Mouse (Mus musculus) hindbrain, postnatal 0 days (tissue): ENCODE measurements around the gene Tas2r119. TPM values are rescaled to one million over a fixed set of nuclear protein-coding genes. Genes with fewer than 3 reads are reported as not detected.
"Not testable (repeated sequence)": the region's sequence is repeated elsewhere in the genome, so short reads cannot be mapped to it uniquely, and the experiment has no call there.

Experiments used
- ATAC-seq: fragments of 200-750 bp; cut with Nextera tagmentation; 2 replicates; pipeline ENCODE4 v1.8.0; 2017; ENCODE audit warnings: mild to moderate bottlenecking, moderate TSS enrichment, moderate library complexity
- DNase-seq: peaks from one replicate; pipeline ENCODE4 v3.0.0-alpha.2; 2015; ENCODE audit warnings: low spot score
- H3K27ac ChIP-seq: fragments of 300-500 bp; sonication (generic); 2 replicates; pipeline ENCODE4 v1.5.1; 2014; ENCODE audit warnings: mild to moderate bottlenecking
- H3K27me3 ChIP-seq: fragments of 300-500 bp; sonication (generic); 2 replicates; pipeline ENCODE4 v1.6.1; 2014; ENCODE audit warnings: low read length, mixed read lengths; ENCODE audit not compliant: insufficient read depth
- H3K36me3 ChIP-seq: fragments of 300-500 bp; sonication (generic); 2 replicates; pipeline ENCODE4 v1.6.1; 2014; ENCODE audit warnings: low read length, mixed read lengths; ENCODE audit not compliant: insufficient read depth
- H3K4me1 ChIP-seq: fragments of 300-500 bp; sonication (generic); 2 replicates; pipeline ENCODE4 v1.6.1; 2014; ENCODE audit warnings: antibody characterized with exemption, low read length, mixed read lengths; ENCODE audit not compliant: insufficient read depth
- H3K4me2 ChIP-seq: fragments of 300-500 bp; sonication (generic); 2 replicates; pipeline ENCODE4 v1.6.1; 2014; ENCODE audit warnings: low read depth, mild to moderate bottlenecking, low read length, moderate library complexity, mixed read lengths
- H3K4me3 ChIP-seq: fragments of 300-500 bp; sonication (generic); 2 replicates; pipeline ENCODE4 v1.5.1; 2014; ENCODE audit warnings: low read length
- H3K9ac ChIP-seq: fragments of 300-500 bp; sonication (generic); replicated peaks from 2 replicates; pipeline ENCODE4 v1.6.1; 2014; ENCODE audit warnings: mild to moderate bottlenecking, low read length, moderate library complexity, mixed read lengths
- H3K9me3 ChIP-seq: fragments of 300-500 bp; sonication (generic); 2 replicates; pipeline ENCODE4 v1.6.1; 2016; ENCODE audit warnings: low read length, mixed read lengths
- CTCF ChIP-seq: IDR thresholded peaks from 2 replicates; pipeline ENCODE4 v1.5.1; 2016; ENCODE audit warnings: antibody characterized with exemption, control low read depth, low read depth
- WGBS: fragments of 180-500 bp; shearing (Covaris S2); extraction: QIAGEN DNeasy Blood & Tissue Kit; methylation state at CpG from one replicate; pipeline ENCODE4 v1.1.7; 2014; 5-methylcytosine and 5-hydroxymethylcytosine counted together
- polyA plus RNA-seq: library from polyadenylated mRNA; unstranded; fragments of >200 nt; fragmentation: Nextera tagmentation; extraction: Ambion mirVana; gene quantifications from 2 replicates; pipeline ENCODE4 v1.2.1, GENCODE M21; 2015
- total RNA-seq: library from RNA; depleted of rRNA; stranded (reverse); fragments of >200 nt; gene quantifications from 2 replicates; pipeline ENCODE4 v1.2.3, GENCODE M21; 2014

Gene Tas2r119
- total and polyA plus RNA-seq, 2 experiments from 2014 or later = not detected

GRCm38 (mm10) chr15:32189879-32190278 lies 12.8 kb downstream of the Tas2r119 start:
- Histone ChIP-seq H3K4me2 (no peak overlapping the region), H3K27me3 (no peaks in the 10 kb centered on the region), H3K9me3 (no peaks in the 10 kb centered on the region), H3K4me1 (no peaks in the 10 kb centered on the region), H3K36me3 (no peaks in the 10 kb centered on the region), H3K4me3 (no peak overlapping the region), H3K27ac (no peak overlapping the region), H3K9ac (no peak overlapping the region)
- ATAC-seq = no peak
- no peak for TF ChIP-seq CTCF
- 89% methylated on average over 3 of the region's 3 CpGs for WGBS
- no peak for DNase-seq

- no peak overlapping the region for H3K4me3 ChIP-seq
- no peak for TF ChIP-seq CTCF
- no peaks in the 10 kb centered on the region for H3K4me1 ChIP-seq
- ATAC-seq (no peak), DNase-seq (no peak)
- H3K9me3 ChIP-seq = no peaks in the 10 kb centered on the region
- H3K27ac ChIP-seq = no peak overlapping the region
- WGBS = 83% methylated on average over 6 of the region's 6 CpGs
- H3K4me2 ChIP-seq = no peak overlapping the region
- H3K9ac ChIP-seq = no peak overlapping the region
- no peaks in the 10 kb centered on the region for H3K27me3 ChIP-seq
- no peaks in the 10 kb centered on the region for H3K36me3 ChIP-seq
Measured at GRCm38 (mm10) chr15:32190436-32190835, 13.3 kb downstream of the Tas2r119 start.

GRCm38 (mm10) chr15:32192948-32193347 lies 15.9 kb downstream of the Tas2r119 start:
- Histone ChIP-seq H3K9ac (no peak overlapping the region), H3K4me1 (no peaks in the 10 kb centered on the region), H3K36me3 (no peaks in the 10 kb centered on the region), H3K9me3 (no peaks in the 10 kb centered on the region), H3K27me3 (no peaks in the 10 kb centered on the region), H3K27ac (no peak overlapping the region), H3K4me2 (no peak overlapping the region), H3K4me3 (no peak overlapping the region)
- ATAC-seq (no peak), DNase-seq (no peak)
- no peak for TF ChIP-seq CTCF
- WGBS = 74% methylated on average over 1 of the region's 1 CpGs

- H3K9ac ChIP-seq = no peak overlapping the region
- DNase-seq (no peak), ATAC-seq (no peak)
- H3K9me3 ChIP-seq = no peaks in the 10 kb centered on the region
- no peaks in the 10 kb centered on the region for H3K36me3 ChIP-seq
- no peak for TF ChIP-seq CTCF
- H3K27me3 ChIP-seq = no peaks in the 10 kb centered on the region
- H3K4me3 ChIP-seq = no peak overlapping the region
- H3K27ac ChIP-seq = no peak overlapping the region
- no peak overlapping the region for H3K4me2 ChIP-seq
- no peaks in the 10 kb centered on the region for H3K4me1 ChIP-seq
- 64% methylated on average over 9 of the region's 9 CpGs for WGBS
Measured at GRCm38 (mm10) chr15:32198076-32198475, 21.0 kb downstream of the Tas2r119 start.

- TF ChIP-seq CTCF = no peak
- WGBS = 65% methylated on average over 5 of the region's 5 CpGs
Measured at GRCm38 (mm10) chr15:32198561-32198960, 21.5 kb downstream of the Tas2r119 start.

GRCm38 (mm10) chr15:32203242-32203641 lies 26.2 kb downstream of the Tas2r119 start:
- no peaks in the 10 kb centered on the region for H3K4me1 ChIP-seq
- DNase-seq (no peak), ATAC-seq (no peak)
- H3K4me3 ChIP-seq = no peak overlapping the region
- 86% methylated on average over 5 of the region's 5 CpGs for whole genome bisulfite sequencing
- H3K27me3 ChIP-seq = no peaks in the 10 kb centered on the region
- H3K4me2 ChIP-seq = no peak overlapping the region
- no peak overlapping the region for H3K9ac ChIP-seq
- no peaks in the 10 kb centered on the region for H3K9me3 ChIP-seq
- no peak; the same call in 1 of the 2 replicates for TF ChIP-seq CTCF
- H3K27ac ChIP-seq = no peak overlapping the region
- H3K36me3 ChIP-seq = no peaks in the 10 kb centered on the region

More at GRCm38 (mm10) chr15:32198561-32198960, 21.5 kb downstream of the Tas2r119 start:
- no peaks in the 10 kb centered on the region for H3K27me3 ChIP-seq
- H3K9me3 ChIP-seq = no peaks in the 10 kb centered on the region
- ATAC-seq (no peak), DNase-seq (no peak)
- no peaks in the 10 kb centered on the region for H3K4me1 ChIP-seq
- H3K4me3 ChIP-seq = no peak overlapping the region
- H3K27ac ChIP-seq = no peak overlapping the region
- H3K9ac ChIP-seq = no peak overlapping the region
- H3K36me3 ChIP-seq = no peaks in the 10 kb centered on the region
- no peak overlapping the region for H3K4me2 ChIP-seq

GRCm38 (mm10) chr15:32204908-32205307 lies 27.8 kb downstream of the Tas2r119 start:
- Histone ChIP-seq H3K27ac (no peak overlapping the region), H3K27me3 (no peaks in the 10 kb centered on the region), H3K36me3 (no peaks in the 10 kb centered on the region), H3K9ac (no peak overlapping the region), H3K4me3 (no peak overlapping the region), H3K9me3 (no peaks in the 10 kb centered on the region), H3K4me1 (no peaks in the 10 kb centered on the region), H3K4me2 (no peak overlapping the region)
- 87% methylated on average over 10 of the region's 10 CpGs for WGBS
- no peak for DNase-seq
- TF ChIP-seq CTCF = no peak
- ATAC-seq = no peak

GRCm38 (mm10) chr15:32214687-32215086 lies 37.6 kb downstream of the Tas2r119 start:
- H3K4me2 ChIP-seq, DNase-seq, H3K9me3 ChIP-seq, H3K9ac ChIP-seq, ATAC-seq, H3K4me1 ChIP-seq, H3K27ac ChIP-seq, H3K4me3 ChIP-seq, H3K27me3 ChIP-seq, H3K36me3 ChIP-seq: not testable (repeated sequence)
- WGBS = 93% methylated on average over 10 of the region's 10 CpGs
